Mouse (Mus musculus): Measurements from ENCODE around the gene Cpvl. TPM values are rescaled to one million over a fixed set of nuclear protein-coding genes. Genes with fewer than 3 reads are reported as not detected.

The Cpvl gene
- polyA plus RNA-seq, 1 experiment from 2014 or later = 0.34 TPM

DNA sequence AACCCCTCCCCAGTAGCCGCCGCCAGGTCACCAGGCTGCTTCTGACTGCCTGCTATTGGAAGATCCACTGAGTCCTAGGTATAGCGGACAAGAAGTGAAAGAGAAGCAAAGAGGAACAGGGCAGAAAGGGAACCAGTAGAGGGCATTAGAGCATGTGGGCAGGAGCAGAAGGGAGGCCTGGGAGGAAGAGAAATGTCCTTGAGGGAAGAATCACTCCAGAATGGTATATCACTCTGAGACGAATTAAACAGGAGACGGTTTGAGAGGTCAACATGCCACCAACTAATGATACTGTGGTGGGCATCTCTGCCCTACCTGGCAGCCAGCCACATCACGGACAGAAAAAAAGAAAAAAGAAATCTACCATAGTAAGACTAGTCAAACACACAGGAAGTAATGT lies 9.9 kb downstream of the Cpvl start:
- Histone ChIP-seq H3K9me3 (replicated peaks) (no peaks in the 10 kb centered on the region), H3K27ac (no peak overlapping the region), H3K36me3 (no peaks in the 10 kb centered on the region), H3K4me1 (peaks cover 21% of the 10 kb centered on the region), H3K4me3 (replicated peaks) (no peak overlapping the region), H3K4me2 (no peak overlapping the region), H3K9ac (no peak overlapping the region), H3K27me3 (peaks cover 7% of the 10 kb centered on the region; the same call in 1 of the 2 replicates)
- 77% methylated on average over 6 of the region's 6 CpGs for WGBS
- no peak for ATAC-seq (replicated peaks; ENCODE audit: low FRiP score)

- ATAC-seq (replicated peaks; ENCODE audit: low FRiP score) = no peak
- Histone ChIP-seq H3K4me3 (replicated peaks) (no peak overlapping the region), H3K4me1 (peaks cover 16% of the 10 kb centered on the region), H3K4me2 (no peak overlapping the region), H3K9me3 (replicated peaks) (no peaks in the 10 kb centered on the region), H3K27ac (no peak overlapping the region), H3K27me3 (no peaks in the 10 kb centered on the region; the same call in 1 of the 2 replicates), H3K36me3 (no peaks in the 10 kb centered on the region), H3K9ac (no peak overlapping the region)
- WGBS = 84% methylated on average over 5 of the region's 5 CpGs
These were observed 11.9 kb downstream of the Cpvl start for GRCm38 (mm10) chr6:53966595-53966994.

- Histone ChIP-seq H3K27ac (no peak overlapping the region), H3K9ac (no peak overlapping the region), H3K27me3 (no peaks in the 10 kb centered on the region), H3K4me2 (no peak overlapping the region), H3K36me3 (no peaks in the 10 kb centered on the region), H3K4me1 (peaks cover 16% of the 10 kb centered on the region), H3K4me3 (replicated peaks) (no peak overlapping the region), H3K9me3 (replicated peaks) (no peaks in the 10 kb centered on the region)
- 38% methylated on average over 5 of the region's 5 CpGs for WGBS
- no peak for ATAC-seq (replicated peaks; ENCODE audit: low FRiP score)
These were observed 12.6 kb downstream of the Cpvl start for GRCm38 (mm10) chr6:53965900-53966299.

GRCm38 (mm10) chr6:53963906-53964496 lies 14.5 kb downstream of the Cpvl start:
- Histone ChIP-seq H3K4me1 (peaks cover 13% of the 10 kb centered on the region), H3K27ac (0 out of 2 replicates have a peak overlapping the region, but pooled peaks have one; percentile 64), H3K4me2 (no peak overlapping the region), H3K4me3 (replicated peaks) (no peak overlapping the region), H3K27me3 (no peaks in the 10 kb centered on the region), H3K9me3 (replicated peaks) (no peaks in the 10 kb centered on the region), H3K36me3 (no peaks in the 10 kb centered on the region), H3K9ac (no peak overlapping the region)
- no peak for ATAC-seq (replicated peaks; ENCODE audit: low FRiP score)
- WGBS = 75% methylated on average over 5 of the region's 5 CpGs

GRCm38 (mm10) chr6:53962006-53962405 lies 16.5 kb downstream of the Cpvl start:
- H3K27ac ChIP-seq = no peak overlapping the region
- ATAC-seq (replicated peaks; ENCODE audit: low FRiP score) = no peak
- H3K4me1 ChIP-seq = peaks cover 13% of the 10 kb centered on the region
- 88% methylated on average over 1 of the region's 1 CpGs for WGBS
- H3K4me2 ChIP-seq = no peak overlapping the region
- H3K27me3 ChIP-seq = no peaks in the 10 kb centered on the region
- H3K36me3 ChIP-seq = no peaks in the 10 kb centered on the region
- no peak overlapping the region for H3K4me3 ChIP-seq (replicated peaks)
- no peaks in the 10 kb centered on the region for H3K9me3 ChIP-seq (replicated peaks)
- no peak overlapping the region for H3K9ac ChIP-seq

- peaks cover 23% of the 10 kb centered on the region for H3K4me1 ChIP-seq
- H3K27ac ChIP-seq = no peak overlapping the region
- no peaks in the 10 kb centered on the region for H3K27me3 ChIP-seq
- H3K9me3 ChIP-seq (replicated peaks) = no peaks in the 10 kb centered on the region
- WGBS = 67% methylated on average over 3 of the region's 3 CpGs
- no peak overlapping the region for H3K4me2 ChIP-seq
- no peak overlapping the region for H3K9ac ChIP-seq
- no peaks in the 10 kb centered on the region for H3K36me3 ChIP-seq
- no peak overlapping the region for H3K4me3 ChIP-seq (replicated peaks)
- ATAC-seq (replicated peaks; ENCODE audit: low FRiP score) = no peak
These were observed 18.6 kb downstream of the Cpvl start for GRCm38 (mm10) chr6:53959826-53960225.

DNA sequence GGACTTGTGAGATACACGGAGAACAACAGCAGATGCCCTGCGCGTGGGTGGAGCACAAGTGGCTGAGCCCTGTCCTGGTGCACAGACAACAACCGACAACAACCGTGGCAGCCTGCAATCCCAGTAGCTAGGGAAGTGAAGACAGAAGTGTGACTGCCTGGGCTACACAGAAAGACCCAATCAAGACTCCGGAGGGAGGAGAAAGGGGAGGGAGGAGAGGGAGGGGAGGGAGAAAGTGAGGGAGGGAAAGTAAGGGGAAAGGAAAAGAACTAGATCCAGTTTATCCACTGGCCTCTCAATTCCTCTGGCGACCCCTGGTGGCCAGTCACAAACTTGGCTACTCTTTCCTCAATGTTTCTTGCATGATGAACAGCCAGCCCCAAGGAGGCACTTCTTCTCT lies 20.1 kb downstream of the Cpvl start:
- H3K4me3 ChIP-seq (replicated peaks) = 0 out of 2 replicates have a peak overlapping the region, but pooled peaks have one; percentile 5
- H3K36me3 ChIP-seq = no peaks in the 10 kb centered on the region
- H3K9me3 ChIP-seq (replicated peaks) = no peaks in the 10 kb centered on the region
- H3K27me3 ChIP-seq = no peaks in the 10 kb centered on the region
- peak; percentile 61 for ATAC-seq (replicated peaks; ENCODE audit: low FRiP score)
- peak overlapping the region; percentile 44 for H3K4me2 ChIP-seq
- no peak overlapping the region for H3K9ac ChIP-seq
- peaks cover 26% of the 10 kb centered on the region for H3K4me1 ChIP-seq
- WGBS = 13% methylated on average over 7 of the region's 7 CpGs
- no peak overlapping the region for H3K27ac ChIP-seq

DNA sequence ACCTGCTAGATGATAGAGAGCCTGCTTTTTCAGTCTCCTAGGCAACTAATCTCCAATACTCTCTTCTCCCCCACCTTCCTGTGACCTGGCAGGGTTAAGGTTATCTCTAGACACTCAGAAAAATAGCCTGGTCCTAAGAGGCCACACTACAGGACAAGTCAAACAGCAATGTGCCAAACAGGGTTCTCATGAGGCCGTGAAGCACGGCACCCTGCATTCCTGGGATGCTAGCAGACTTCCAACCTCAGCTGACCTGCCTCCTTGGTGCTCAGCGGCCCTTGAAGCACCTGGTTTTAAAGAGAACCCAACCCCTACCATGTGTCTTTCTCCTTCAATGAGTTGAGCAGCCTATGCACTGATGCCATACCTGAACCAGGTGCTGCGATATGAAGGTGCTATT lies 22.0 kb downstream of the Cpvl start:
- Histone ChIP-seq H3K4me3 (replicated peaks) (no peak overlapping the region), H3K27ac (no peak overlapping the region), H3K36me3 (no peaks in the 10 kb centered on the region), H3K4me1 (peaks cover 28% of the 10 kb centered on the region), H3K27me3 (no peaks in the 10 kb centered on the region), H3K9me3 (replicated peaks) (no peaks in the 10 kb centered on the region), H3K9ac (no peak overlapping the region), H3K4me2 (no peak overlapping the region)
- peak; percentile 35; the same call in 1 of the 2 replicates for ATAC-seq (replicated peaks; ENCODE audit: low FRiP score)
- 47% methylated on average over 4 of the region's 4 CpGs for WGBS

GRCm38 (mm10) chr6:53955846-53956245 lies 22.6 kb downstream of the Cpvl start:
- no peak overlapping the region for H3K4me2 ChIP-seq
- H3K9me3 ChIP-seq (replicated peaks) = no peaks in the 10 kb centered on the region
- no peaks in the 10 kb centered on the region for H3K36me3 ChIP-seq
- no peak overlapping the region for H3K27ac ChIP-seq
- WGBS = 81% methylated on average over 2 of the region's 2 CpGs
- H3K4me3 ChIP-seq (replicated peaks) = no peak overlapping the region
- ATAC-seq (replicated peaks; ENCODE audit: low FRiP score) = no peak
- no peaks in the 10 kb centered on the region for H3K27me3 ChIP-seq
- no peak overlapping the region for H3K9ac ChIP-seq
- H3K4me1 ChIP-seq = peaks cover 34% of the 10 kb centered on the region

GRCm38 (mm10) chr6:53955271-53955670 lies 23.2 kb downstream of the Cpvl start:
- Histone ChIP-seq H3K4me1 (peaks cover 40% of the 10 kb centered on the region), H3K36me3 (no peaks in the 10 kb centered on the region), H3K4me2 (no peak overlapping the region), H3K27ac (no peak overlapping the region), H3K9me3 (replicated peaks) (no peaks in the 10 kb centered on the region), H3K4me3 (replicated peaks) (no peak overlapping the region), H3K9ac (no peak overlapping the region), H3K27me3 (no peaks in the 10 kb centered on the region)
- 74% methylated on average over 6 of the region's 6 CpGs for WGBS
- no peak for ATAC-seq (replicated peaks; ENCODE audit: low FRiP score)

DNA sequence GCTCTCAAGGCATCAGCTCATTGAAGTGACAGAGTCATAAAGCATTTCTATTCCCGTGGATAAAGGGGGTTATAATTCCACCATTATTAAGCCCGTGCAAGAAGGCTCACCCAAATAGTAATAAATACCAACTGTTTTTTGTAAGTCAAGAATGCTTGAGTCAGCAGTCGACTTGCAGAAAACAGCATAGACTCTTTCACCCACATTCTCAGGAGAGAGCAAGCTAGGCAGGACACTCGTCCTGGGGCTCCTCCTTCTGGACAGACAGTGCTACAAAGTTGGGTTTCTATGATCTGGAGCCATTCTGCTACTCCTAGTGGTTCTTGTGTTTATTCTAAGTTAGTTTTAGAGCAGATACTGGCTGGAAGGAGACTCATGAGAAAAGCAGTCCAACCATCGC lies 24.4 kb downstream of the Cpvl start:
- Histone ChIP-seq H3K9ac (no peak overlapping the region), H3K36me3 (no peaks in the 10 kb centered on the region), H3K9me3 (replicated peaks) (no peaks in the 10 kb centered on the region), H3K4me1 (peaks cover 52% of the 10 kb centered on the region), H3K4me3 (replicated peaks) (no peak overlapping the region), H3K27ac (peak overlapping the region; percentile 37), H3K4me2 (no peak overlapping the region), H3K27me3 (no peaks in the 10 kb centered on the region)
- peak; percentile 31; the same call in 1 of the 2 replicates for ATAC-seq (replicated peaks; ENCODE audit: low FRiP score)
- 16% methylated on average over 5 of the region's 5 CpGs for WGBS

DNA sequence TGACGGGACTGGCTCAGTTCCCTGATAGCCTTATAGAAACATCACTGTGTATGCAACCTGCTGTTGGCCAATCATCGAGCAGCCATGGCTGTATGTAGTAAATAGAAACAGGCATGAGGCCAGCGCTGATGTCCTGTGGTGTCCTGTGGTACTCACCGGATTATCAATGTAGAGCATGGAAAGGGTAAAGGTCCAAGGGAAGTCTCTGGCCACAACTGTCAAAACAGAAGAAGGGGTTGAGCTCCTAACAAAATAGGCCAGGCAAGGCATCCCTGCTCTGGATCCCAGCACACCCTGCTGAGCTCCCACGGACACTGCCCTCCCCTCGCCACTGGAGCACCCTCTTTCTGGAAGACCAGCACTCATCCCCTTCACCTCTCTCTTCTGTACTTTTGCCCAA lies 25.1 kb downstream of the Cpvl start:
- H3K27me3 ChIP-seq = no peaks in the 10 kb centered on the region
- no peaks in the 10 kb centered on the region for H3K36me3 ChIP-seq
- H3K4me2 ChIP-seq = no peak overlapping the region
- H3K27ac ChIP-seq = peak overlapping the region; percentile 37
- H3K4me1 ChIP-seq = peaks cover 59% of the 10 kb centered on the region
- no peak overlapping the region for H3K4me3 ChIP-seq (replicated peaks)
- H3K9me3 ChIP-seq (replicated peaks) = no peaks in the 10 kb centered on the region
- ATAC-seq (replicated peaks; ENCODE audit: low FRiP score) = no peak
- H3K9ac ChIP-seq = no peak overlapping the region
- 80% methylated on average over 6 of the region's 6 CpGs for WGBS

- no peaks in the 10 kb centered on the region for H3K36me3 ChIP-seq
- H3K4me3 ChIP-seq (replicated peaks) = no peak overlapping the region
- WGBS = 31% methylated on average over 4 of the region's 4 CpGs
- no peaks in the 10 kb centered on the region for H3K9me3 ChIP-seq (replicated peaks)
- H3K27me3 ChIP-seq = no peaks in the 10 kb centered on the region
- H3K4me2 ChIP-seq = peak overlapping the region; percentile 6; the same call in 1 of the 2 replicates
- H3K27ac ChIP-seq = peak overlapping the region; percentile 85
- no peak overlapping the region for H3K9ac ChIP-seq
- no peak for ATAC-seq (replicated peaks; ENCODE audit: low FRiP score)
- peaks cover 58% of the 10 kb centered on the region for H3K4me1 ChIP-seq
These were observed 27.1 kb downstream of the Cpvl start for GRCm38 (mm10) chr6:53951421-53951820.

Data from kidney, embryonic 15.5 days (tissue).